Mouse (Mus musculus): ENCODE results near the gene Sost.
A peak's percentile ranks its signal among the peaks of the same experiment; 100 is the strongest.

The Sost gene

DNA sequence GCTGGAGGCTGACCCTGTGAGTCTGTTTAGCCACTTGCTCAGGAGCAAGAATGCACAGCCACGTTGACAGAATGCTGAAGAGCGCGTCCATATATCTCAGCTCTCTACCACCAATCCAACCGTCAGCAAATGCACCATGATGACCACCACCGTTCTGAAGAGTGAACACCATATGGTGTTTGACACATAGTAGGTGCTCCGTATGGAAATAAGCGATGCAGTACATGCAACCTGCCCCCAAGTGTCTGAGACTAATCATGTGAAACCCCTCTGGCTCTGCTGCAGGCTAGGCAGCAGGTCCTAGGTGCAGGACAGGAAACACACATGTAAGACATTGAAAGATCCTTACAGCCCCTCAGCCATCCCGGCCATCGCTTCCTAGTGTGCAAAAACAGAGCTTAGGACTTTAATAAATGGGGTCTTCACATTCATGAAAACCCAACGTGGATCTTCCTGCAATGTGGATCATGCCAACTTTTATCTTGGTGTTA lies 16.7 kb upstream of the Sost start:
- no peak for DNase-seq (ENCODE audit: low read depth)

DNA sequence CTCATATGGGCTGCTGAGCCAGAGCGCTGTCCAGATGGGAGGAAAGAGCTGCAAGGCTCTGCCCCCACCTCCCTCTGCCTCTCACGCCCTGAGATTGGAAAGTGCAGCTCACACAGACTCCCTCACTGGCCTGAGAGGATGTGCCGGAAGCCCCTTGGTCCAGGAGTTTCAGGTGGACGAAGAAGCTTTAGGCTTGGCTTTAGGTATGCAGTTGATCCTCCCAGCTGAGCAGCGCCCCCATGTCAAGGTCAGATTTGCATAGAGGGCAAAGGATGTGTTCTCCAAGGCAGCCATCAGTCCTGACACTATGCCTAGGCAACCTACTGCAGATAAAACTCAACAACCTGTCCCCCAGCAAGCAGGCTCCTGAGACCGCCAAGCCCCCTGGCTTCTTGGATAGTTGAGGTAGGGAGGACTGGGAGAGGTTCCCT lies 16.2 kb upstream of the Sost start:
- DNase-seq (ENCODE audit: low read depth), result no peak

GRCm38 (mm10) chr11:101981850-101982249 lies 15.0 kb upstream of the Sost start:
- no peak for DNase-seq (ENCODE audit: low read depth)

DNA sequence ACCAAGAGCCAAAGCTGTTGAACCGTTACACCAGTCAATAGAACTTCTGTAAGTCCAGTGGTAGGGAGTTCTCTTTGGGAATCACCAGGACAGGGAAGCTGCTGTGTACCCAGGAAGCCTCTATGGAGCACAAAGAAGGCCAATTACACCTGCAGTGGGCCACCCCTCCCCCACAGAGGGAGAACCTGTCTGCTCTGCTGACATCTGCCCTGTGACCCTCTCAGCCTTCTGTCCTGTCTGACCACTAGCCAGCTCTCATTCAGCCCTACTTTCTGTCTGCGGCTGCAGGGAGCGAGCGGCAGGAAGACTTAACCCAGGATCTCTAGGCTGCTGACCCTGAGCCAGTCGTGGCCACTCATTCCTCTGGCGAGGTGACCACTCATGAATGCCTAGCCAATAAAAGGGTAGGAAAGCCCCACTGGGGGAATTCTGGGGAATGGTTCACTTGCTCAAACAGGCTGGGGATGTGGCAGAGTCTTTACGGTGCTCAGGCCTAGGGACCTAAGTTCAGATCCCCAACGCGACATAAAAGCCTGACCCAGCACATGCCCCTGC lies 13.9 kb upstream of the Sost start:
- no peak for DNase-seq (ENCODE audit: low read depth)

DNA sequence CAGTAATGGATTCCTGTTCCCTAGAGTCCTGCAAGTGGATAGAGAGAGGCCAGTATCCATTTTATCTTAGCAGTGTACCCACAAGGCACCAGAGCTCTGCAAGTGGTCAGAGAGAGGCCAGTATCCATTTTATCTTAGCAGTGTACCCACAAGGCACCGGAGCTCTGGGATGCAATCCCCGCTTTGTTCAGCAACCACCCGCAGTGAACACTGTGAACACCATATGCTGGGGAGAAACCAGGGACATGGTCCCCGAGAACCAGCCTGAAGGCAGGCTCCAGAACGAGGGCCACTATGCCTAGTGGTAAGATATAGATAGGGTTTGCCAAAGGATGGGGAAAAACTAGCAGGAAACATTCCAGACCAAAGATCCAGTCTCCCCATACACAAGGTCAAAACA lies 12.3 kb upstream of the Sost start:
- DNase-seq (ENCODE audit: low read depth), result no peak

DNA sequence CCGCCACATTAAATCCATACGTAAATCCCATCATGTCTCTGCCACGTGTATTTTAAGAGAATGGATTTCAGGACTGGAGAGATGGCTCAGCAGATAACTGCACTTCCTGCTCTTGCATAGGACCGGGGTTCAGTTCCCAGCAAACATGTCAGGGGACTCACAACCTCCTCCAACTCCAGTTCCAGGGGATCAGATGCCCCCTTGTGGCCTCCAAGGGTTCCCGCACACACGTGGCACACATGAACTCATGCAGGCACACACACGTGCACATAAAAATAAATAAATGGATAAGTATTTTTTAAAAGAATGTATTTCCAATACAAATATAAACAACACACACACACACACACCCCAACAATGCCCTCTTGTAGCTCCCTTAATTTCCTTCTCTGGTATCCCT lies 10.1 kb upstream of the Sost start:
- DNase-seq (ENCODE audit: low read depth), result no peak

DNA sequence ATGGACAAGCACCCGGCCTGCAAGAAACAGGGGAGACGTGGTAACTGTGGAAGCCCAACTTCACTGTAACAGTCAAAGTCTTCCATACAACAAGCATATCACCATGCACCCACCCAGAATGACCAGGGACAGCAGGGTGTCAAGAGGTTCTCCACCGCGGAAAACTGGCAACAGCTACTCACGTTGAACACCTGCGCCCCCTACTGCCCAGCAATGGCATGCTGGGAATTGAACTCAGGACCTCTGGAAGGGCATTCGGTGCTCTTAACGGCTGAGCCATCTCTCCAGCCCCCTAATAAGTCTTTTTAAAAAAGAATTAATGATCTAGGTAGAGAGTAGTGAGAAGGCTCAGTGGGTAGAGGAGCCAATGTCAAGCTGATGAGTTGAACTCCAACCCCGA lies 8.1 kb upstream of the Sost start:
- DNase-seq (ENCODE audit: low read depth), result no peak

GRCm38 (mm10) chr11:101974181-101974580 lies 7.4 kb upstream of the Sost start:
- DNase-seq (ENCODE audit: low read depth), result no peak

DNA sequence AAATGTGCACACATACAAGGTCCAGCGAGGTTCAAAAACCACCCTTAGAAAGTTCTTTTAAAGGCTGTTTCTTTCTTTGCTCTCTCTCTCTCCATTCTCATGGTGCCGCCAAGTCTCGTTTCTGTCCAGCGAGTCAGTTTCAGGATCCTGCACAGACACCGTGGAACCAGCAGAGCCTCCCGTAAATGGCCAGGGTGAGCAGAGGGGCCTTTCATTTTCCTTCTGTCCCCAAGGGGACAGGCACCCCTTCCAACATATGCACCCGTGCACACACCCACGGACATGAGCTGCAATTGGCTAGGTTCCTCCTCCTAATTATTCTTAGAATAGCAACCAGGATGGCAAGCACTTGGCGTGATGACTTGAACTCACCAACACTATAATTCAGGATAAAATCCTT lies 6.7 kb upstream of the Sost start:
- no peak for DNase-seq (ENCODE audit: low read depth)

GRCm38 (mm10) chr11:101972651-101973050 lies 5.8 kb upstream of the Sost start:
- no peak for DNase-seq (ENCODE audit: low read depth)

DNA sequence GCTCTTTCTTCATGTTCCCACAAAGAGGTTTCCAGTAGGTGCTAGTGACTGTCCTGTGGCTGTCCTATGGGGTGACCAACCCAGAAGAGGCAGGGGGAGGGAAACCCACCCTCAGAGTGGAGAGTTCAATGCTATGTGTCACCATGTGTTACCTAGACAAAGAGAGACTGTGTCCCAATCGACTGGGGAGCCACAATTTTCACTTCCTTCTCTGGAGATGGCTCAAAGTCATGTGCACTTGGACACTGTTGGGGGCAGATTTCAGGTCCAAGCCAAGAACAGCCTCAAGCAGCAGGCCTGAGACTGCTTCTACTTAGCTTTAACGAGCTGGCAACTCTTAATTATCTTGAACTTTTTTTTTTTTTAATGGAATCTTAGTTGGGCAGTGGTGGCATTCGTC lies 5.3 kb upstream of the Sost start:
- no peak for DNase-seq (ENCODE audit: low read depth)

DNA sequence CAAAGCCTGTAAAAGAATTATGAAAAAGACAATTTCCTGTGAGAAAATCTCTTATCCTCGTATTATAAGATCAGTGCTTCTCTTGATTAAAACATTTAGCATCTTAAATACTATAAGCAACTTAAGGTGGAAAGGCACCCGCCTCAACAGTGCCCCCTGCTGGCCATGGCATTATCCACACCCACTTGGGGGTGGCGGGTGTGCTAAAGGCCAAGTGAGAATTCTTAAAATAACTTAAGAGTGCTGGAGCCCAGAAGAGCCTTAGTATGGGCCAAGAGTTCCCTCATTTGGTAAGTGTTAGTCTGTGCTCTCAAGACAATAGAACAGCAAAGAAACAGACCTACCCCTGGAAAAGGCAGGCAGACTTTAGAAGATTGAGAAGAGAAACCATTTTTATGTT lies 4.6 kb upstream of the Sost start:
- DNase-seq (ENCODE audit: low read depth), result no peak

DNA sequence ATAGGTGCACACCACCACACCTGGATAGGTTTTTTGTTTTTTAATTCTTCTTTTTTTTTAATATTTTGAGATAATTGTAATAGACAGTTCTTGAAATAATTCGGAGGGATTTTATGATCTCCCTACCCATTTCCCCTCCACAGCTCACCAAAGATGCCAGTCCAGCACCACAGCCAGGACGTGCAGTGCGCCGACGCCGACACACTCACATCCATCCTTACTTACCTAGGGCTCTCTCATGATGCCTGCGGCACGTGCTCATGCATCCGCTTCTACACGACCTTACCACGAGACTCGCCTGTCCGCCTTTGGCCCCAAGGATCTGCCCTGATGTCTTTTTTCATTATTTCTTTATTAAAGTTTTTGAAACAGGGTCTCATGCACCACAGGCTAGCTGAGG lies 3.0 kb upstream of the Sost start:
- no peak for DNase-seq (ENCODE audit: low read depth)

- DNase-seq (ENCODE audit: low read depth), result peak; percentile 55
Measured at GRCm38 (mm10) chr11:101968791-101969190, 2.0 kb upstream of the Sost start.

GRCm38 (mm10) chr11:101968311-101968710 lies 1.5 kb upstream of the Sost start:
- no peak for DNase-seq (ENCODE audit: low read depth)

DNA sequence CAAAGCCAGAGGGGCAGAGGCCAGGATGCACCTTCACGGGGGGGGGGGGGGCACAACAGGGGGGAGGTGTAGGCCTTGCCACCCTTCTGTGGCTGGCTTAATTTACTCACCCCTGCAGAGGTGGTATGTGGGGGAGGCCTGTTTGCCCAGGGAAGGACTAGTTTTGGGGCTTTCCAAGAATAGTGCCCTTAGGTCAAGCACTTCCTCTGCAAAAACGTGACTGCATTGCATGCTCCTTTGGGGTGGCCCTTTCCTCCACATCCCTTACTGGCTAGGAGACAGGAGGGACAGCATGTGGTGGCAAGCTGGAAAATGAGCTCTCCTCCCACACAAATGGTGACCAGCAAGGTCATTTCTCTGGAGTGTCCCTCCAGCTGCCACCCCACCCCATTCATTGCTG lies 1.3 kb downstream of the Sost start:
- DNase-seq (ENCODE audit: low read depth), result no peak

GRCm38 (mm10) chr11:101964647-101965046 lies 2.2 kb downstream of the Sost start:
- DNase-seq (ENCODE audit: low read depth), result no peak

DNA sequence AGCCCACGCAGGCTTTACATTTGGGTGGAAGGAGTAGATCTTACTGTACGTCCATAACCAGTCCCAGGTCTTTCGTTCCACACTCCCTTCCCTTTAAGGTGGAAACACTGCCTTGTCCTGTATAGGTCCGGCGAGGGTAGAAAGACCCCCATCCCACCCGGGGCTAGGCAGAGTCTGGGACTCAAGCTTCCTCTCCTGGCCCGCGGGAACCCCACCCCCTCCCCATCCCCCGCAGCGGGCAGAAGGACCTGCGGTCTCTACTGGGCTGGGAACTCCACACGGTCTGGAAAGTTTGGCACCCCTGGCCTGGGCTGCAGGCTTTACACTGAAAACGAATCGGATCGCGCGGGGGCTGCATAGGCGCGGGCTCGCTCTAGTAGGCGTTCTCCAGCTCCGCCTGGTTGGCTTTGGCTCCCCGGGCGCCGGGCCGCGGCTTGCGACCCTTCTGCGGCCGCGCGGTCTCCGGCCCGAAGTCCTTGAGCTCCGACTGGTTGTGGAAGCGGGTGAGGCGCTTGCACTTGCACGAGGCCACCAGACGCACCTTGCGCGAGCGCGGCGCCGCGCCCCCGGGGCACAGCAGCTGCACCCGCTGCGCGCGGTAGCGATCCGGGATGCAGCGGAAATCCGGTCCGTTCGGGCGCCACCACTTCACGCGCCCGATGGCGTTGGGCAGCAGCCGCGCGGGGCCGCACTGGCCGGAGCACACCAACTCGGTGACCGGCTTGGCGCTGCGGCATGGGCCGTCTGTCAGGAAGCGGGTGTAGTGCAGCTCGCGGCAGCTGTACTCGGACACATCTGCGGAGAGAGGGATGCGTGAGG lies 3.1 kb downstream of the Sost start:
- no peak for DNase-seq (ENCODE audit: low read depth)

GRCm38 (mm10) chr11:101963043-101963442 lies 3.8 kb downstream of the Sost start:
- no peak for DNase-seq (ENCODE audit: low read depth)

GRCm38 (mm10) chr11:101957476-101957875 lies 9.3 kb downstream of the Sost start:
- DNase-seq (ENCODE audit: low read depth), result no peak

- no peak for DNase-seq (ENCODE audit: low read depth)
Measured at GRCm38 (mm10) chr11:101953441-101953840, 13.4 kb downstream of the Sost start.

- DNase-seq (ENCODE audit: low read depth), result no peak
Measured at GRCm38 (mm10) chr11:101952541-101953341, 14.1 kb downstream of the Sost start.

GRCm38 (mm10) chr11:101950021-101950420 lies 16.8 kb downstream of the Sost start:
- no peak for DNase-seq (ENCODE audit: low read depth)

Data from c-Kit-positive CD71-positive TER-119-negative erythroid progenitor cells, embryonic 14.5 days (primary cell).